Mouse (Mus musculus): ENCODE data around the gene Naa80.

GRCm38 (mm10) chr9:107629411-107629730 lies 50.7 kb downstream of the Naa80 start:
- TF ChIP-seq CTCF (IDR thresholded peaks at IDR 0.05; ENCODE audit: extremely low read depth, insufficient read length, insufficient replicate concordance, low read depth, low read length) (no peak), POLR2A (IDR thresholded peaks at IDR 0.05; ENCODE audit: low read depth, low read length) (no peak)

Measured in small intestine, adult 2 months (tissue).